Mouse (Mus musculus): ENCODE measurements around the gene Ankrd23.
A peak's percentile ranks its signal among the peaks of the same experiment; 100 is the strongest.
"Not testable (repeated sequence)": the region's sequence is repeated elsewhere in the genome, so short reads cannot be mapped to it uniquely, and the experiment has no call there.

The Ankrd23 gene

DNA sequence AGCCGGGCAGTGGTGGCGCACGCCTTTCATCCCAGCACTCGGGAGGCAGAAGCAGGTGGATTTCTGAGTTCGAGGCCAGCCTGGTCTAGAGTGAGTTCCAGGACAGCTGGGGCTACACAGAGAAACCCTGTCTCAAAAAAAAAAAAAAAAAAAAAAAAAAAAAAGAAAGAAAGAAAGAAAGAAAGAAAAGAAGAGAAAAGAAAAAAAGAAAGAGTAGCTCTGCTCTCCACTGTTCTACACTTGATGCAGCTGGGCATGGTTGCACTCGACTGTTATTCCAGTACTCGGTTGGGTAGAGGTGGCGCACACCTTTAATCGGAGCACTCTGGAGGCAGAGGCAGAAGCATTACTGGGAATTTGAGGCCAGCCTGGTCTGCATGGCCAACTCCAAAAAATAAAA is at the start of gene Ankrd23:
Ankrd23 (minus strand) TSS at position 101 of the 400 bp plus-strand sequence.
- DNase-seq, result not testable (repeated sequence)

- DNase-seq, result no peak
Observed at GRCm38 (mm10) chr1:36586288-36586687, 49.6 kb upstream of the Ankrd23 start.

DNA sequence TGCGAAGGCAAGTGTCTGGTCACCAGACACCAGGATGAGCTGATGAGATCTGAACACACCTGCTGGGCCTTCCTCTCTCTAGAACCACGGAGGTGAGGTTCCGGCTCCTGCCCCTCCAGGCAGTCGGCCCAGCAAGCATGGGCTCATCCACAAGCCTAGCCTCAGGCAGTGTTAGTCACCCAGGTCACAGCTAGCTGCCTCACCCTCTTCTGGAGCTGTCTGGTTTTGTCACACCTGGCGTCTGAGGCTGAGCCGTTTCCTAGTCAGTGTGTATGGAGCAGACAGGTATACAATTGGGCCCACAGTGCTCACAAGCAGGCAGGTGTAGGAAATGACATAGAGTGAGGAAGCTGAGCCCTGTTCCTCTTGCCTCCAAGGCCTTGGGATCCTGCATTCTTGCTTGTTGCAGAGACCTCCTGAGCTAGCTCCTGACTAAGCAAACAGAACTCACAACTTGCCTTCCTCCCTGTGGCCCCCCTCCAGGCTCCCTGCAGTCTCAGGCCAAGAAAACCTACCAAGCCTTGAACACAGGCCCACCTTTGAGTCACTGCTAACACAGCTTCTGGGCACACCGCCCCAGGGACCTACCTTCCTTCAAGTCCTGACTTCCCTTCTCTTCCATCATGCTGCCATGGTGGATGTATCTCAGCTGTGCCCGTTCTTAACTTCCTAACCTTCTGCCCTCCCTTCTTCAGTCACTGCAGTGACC is 46.9 kb upstream of the Ankrd23 start:
- no peak for DNase-seq

GRCm38 (mm10) chr1:36582211-36582610 is 45.5 kb upstream of the Ankrd23 start:
- DNase-seq, result no peak

DNA sequence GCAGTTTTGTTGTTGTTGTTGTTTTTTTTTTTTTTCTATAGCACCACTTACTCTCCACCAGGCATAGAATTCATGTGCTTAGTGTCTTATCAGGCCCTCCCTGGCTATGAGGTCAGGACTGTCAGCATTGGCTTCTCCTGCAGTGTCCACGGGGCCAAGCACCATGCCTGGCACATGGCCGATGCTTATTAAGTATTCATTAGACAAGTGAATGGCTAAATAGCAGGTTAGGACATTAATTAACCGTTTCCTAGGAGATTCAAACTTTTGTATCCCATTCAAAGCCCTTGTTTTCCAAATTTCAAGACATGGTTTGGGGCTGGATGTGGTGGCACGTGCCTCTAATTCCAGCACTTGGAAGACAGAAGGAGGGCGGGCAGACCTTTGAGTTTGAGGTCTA is 44.6 kb upstream of the Ankrd23 start:
- peak; percentile 22 for DNase-seq

GRCm38 (mm10) chr1:36580384-36581207 is 43.9 kb upstream of the Ankrd23 start:
- peak; percentile 58 for DNase-seq

DNA sequence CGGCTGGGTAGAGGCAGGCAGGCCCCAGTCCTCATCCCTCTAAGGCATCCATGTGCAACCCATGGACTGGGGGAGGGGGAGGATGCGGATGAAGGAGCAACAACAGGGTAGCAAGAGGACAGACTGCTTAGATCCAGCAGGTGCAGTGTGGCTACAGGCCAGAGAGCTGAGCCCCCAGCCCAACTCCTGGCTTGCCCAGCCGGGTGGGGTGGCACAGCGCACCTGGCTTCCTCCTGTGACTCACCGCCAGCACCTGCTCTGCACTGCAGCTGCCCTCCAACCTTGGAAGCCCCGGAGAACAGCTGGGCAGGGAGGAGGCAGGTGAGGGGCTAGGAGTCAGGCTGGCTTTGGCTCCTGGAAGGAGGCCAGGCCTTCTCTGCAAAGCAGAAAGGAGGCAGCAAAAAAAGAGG is 43.3 kb upstream of the Ankrd23 start:
- no peak for DNase-seq

- DNase-seq, result no peak
Observed at GRCm38 (mm10) chr1:36576991-36577675, 40.5 kb upstream of the Ankrd23 start.

DNA sequence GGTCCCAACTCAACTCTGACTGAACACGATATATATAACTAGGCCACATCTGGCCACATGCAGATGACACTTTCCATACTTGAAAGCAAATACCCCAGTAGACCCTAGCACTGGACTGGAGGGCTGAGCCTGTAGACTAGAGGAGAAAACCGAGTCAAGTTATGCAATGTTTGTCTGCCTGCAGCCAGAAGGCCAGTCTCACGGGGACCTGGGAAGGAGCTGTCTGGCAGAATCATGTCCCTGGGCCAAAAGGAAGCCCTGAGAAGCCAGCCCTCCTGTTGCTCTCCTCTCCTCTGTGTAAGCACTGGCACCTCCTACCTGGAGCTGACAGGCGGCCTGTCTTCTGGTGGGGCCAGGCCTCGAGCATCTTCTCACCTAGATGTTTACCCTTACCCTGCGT is 38.7 kb upstream of the Ankrd23 start:
- DNase-seq, result no peak

GRCm38 (mm10) chr1:36574196-36574955 is 37.7 kb upstream of the Ankrd23 start:
- no peak for DNase-seq

DNA sequence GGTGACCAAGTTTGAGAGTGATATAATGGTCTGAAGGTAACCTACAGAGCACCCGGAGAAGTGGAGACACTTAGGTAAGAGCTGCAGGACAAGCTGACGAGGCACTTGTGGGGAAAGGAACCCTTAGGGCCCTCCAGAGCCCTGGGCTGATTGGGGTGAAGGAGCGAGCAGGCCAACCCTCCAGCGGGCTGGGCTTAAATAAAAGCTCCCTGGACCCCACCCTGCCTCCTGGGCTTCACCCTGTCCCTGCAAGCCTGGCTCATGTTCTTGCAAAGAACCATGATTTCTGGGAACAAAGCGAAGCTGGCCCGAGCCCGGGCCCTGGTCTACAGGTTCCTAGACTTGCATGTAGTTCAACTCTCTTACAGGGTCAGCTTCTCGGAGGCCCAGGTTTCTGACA is 36.8 kb upstream of the Ankrd23 start:
- no peak for DNase-seq

GRCm38 (mm10) chr1:36572709-36573108 is 36.0 kb upstream of the Ankrd23 start:
- DNase-seq, result no peak

- no peak for DNase-seq
Observed at GRCm38 (mm10) chr1:36572140-36572700, 35.5 kb upstream of the Ankrd23 start.

GRCm38 (mm10) chr1:36571627-36572026 is 34.9 kb upstream of the Ankrd23 start:
- DNase-seq, result no peak

DNA sequence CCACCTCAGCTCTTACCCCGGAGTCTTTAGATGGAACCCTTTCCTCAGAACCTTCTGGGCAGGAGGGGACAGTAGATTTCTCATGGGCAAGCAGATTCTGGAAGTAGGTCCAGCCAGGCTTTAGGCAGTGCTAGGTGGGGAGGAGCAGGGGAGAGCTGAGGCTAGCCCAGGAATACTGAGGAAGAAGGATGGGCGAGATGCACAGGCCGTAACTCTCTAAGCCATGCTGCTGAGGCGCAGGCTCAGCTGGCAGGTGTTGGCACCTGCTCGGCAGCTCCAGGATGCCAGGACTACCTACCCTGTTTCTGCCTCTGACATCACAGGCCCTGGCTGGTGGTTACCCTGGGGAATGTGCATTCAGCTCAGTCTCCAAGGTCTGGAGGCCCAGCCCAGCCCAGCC is 33.6 kb upstream of the Ankrd23 start:
- DNase-seq, result no peak

GRCm38 (mm10) chr1:36569694-36570276 is 33.1 kb upstream of the Ankrd23 start:
- no peak for DNase-seq

DNA sequence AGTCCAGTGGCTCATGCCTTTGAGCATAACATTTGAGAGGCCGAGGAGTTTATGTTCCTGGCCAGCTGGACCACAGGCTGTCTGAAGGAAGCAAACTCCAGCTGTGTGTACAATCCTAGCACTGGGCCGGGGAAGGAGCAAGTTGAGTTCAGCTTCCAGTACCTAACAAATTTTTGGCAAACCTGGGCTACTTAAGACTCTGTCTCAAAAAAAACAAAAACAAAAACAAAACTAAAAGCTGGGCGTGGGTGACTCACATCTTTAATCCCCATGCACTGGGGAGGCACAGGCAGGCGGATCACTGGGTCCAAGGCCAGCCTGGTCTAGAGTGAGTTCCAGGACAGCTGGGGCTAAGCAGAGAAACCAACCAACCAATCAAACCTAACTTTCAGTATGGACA is 32.1 kb upstream of the Ankrd23 start:
- DNase-seq, result no peak

GRCm38 (mm10) chr1:36567818-36568603 is 31.3 kb upstream of the Ankrd23 start:
- DNase-seq, result no peak

DNA sequence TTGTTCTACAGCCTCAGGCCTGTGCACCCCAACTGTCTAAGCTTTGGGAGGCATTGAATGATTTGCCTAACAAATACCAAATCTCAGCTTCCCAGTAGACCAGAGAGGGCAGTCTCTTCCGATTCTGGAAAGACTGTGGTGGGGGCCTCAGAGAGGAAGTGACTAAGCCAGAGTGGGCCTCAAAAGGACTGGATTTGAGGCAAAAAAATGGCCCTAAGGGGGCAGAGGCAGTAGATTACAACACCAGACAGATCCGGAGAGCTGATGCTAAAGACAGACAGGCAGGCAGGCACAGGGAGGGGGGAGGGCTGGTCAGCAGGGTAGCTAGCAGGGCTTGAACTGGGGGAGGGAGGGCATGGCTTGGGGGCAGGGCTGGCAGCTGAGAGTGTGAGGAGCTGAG is 29.7 kb upstream of the Ankrd23 start:
- no peak for DNase-seq

DNA sequence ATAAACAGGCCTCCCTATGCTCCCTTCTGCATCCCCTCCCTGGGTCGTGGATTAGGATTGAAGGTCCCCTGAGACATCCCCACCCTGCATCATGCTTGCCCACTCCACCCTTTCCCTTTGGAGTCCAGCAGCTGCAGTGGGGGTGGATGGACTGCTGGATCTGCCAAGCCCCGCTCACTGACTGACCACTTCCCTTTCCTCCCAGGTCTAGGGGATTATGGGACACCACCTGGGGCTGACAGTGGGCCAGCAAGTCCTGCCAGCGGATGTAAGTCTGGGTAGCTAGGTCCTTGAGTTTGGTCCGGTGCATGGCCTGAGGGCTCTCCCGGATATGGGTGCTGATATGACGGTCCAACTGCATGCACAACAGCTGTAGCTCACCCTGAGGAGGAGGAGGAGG is 27.4 kb upstream of the Ankrd23 start:
- no peak for DNase-seq

GRCm38 (mm10) chr1:36563632-36564031 is 26.9 kb upstream of the Ankrd23 start:
- DNase-seq, result no peak
